Mouse (Mus musculus): ENCODE measurements around the gene Dars.

Gene Dars

DNA sequence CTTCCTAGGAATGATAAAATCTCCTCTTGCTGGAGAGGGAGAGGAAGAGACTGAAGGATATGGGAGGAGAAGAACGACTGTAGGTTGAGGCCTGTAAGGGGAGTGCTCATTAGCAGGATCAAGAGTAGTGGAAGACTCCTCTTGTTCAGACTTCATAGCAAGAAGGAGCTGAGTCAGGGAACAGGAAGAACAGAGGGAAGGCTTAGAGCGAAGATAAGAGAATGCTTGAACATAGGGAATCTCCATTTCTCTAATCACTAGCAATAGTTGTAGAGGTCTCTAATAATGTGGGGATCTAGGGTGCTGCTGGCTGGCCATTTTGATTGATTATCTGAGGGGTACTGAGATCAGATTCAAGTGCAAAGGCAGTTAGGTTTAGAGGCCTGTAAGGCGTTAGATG lies 7.8 kb upstream of the Dars start:
- intact Hi-C loops (cut with DNase I) = no loop called here

DNA sequence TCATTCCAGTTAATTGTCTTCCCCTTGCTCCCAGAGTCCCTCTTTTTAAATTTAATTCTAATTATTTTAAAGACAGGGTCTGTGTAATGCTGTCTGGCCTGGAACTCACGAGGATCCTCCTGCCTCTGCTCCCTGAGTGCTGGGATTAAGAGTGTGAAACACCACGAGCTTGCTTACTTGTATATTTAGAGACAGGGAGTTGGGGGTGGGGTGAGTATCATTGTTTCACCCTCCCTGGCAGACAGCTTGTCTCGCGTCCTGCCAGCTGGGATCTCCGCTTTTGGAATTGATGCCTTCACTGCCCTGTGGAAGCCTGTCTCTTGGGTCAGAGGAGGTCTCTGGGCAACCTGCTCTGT lies 343 bp upstream of the Dars start:
- intact Hi-C loops (cut with DNase I) = no loop called here

GRCm38 (mm10) chr1:128411141-128411540 lies 6.0 kb downstream of the Dars start:
- intact Hi-C loops (cut with DNase I) = no loop called here

- intact Hi-C loops (cut with DNase I) = loop anchor here (10.0 kb wide), 1 partner anchor 188 kb away; the partner anchor contains the start of gene Cxcr4
Measured at GRCm38 (mm10) chr1:128406846-128407245, 10.3 kb downstream of the Dars start.

GRCm38 (mm10) chr1:128405675-128406074 lies 11.5 kb downstream of the Dars start:
- intact Hi-C loops (cut with DNase I) = loop anchor here (10.0 kb wide), 1 partner anchor 189 kb away; the partner anchor contains the start of gene Cxcr4

DNA sequence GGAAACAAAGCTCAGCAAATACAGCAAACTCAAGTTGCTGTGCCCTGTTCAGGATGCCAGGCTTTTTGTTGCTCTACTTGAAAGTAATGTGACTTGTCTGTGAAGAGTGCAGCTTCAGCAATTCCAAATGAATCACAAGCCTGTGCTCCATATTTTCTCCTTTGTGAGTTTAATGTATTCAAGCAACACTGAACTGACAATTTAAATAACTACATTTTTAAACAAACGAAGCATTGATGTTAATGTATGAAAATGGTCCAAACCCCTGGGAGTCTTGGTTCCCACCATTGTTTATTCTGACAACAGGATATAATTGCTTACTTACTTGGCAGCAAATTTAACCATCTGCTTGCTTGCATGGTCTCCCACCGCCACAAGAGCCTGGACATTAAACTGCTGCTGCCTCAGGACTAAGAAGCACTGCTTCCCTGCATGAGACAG lies 12.1 kb downstream of the Dars start:
- intact Hi-C loops (cut with DNase I) = loop anchor here (10.0 kb wide), 1 partner anchor 190 kb away; the partner anchor contains the start of gene Cxcr4

DNA sequence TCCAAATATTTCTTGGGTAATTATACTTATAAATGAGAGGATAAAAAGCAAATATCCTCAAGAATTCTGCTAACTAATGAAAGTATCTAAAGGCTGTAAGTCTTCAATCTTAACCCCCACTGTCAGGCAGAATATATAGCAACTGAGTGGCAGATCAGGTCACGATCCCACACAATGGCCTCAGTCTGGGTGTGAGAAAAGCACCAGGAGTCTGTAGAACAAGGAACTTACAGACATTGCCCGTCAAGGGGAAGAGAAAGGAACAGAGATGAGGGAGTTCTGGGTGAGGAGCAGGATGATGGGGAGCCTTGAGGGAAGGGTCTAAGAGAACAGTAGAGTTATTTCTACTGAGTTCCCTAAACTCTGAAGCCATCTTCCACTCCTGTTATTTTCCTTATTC lies 16.2 kb downstream of the Dars start:
- intact Hi-C loops (cut with DNase I) = loop anchor here (10.0 kb wide), 1 partner anchor 194 kb away; the partner anchor contains the start of gene Cxcr4

- intact Hi-C loops (cut with DNase I) = loop anchor here (10.0 kb wide), 1 partner anchor 195 kb away; the partner anchor contains the start of gene Cxcr4
Measured at GRCm38 (mm10) chr1:128399941-128400915, 16.9 kb downstream of the Dars start.

DNA sequence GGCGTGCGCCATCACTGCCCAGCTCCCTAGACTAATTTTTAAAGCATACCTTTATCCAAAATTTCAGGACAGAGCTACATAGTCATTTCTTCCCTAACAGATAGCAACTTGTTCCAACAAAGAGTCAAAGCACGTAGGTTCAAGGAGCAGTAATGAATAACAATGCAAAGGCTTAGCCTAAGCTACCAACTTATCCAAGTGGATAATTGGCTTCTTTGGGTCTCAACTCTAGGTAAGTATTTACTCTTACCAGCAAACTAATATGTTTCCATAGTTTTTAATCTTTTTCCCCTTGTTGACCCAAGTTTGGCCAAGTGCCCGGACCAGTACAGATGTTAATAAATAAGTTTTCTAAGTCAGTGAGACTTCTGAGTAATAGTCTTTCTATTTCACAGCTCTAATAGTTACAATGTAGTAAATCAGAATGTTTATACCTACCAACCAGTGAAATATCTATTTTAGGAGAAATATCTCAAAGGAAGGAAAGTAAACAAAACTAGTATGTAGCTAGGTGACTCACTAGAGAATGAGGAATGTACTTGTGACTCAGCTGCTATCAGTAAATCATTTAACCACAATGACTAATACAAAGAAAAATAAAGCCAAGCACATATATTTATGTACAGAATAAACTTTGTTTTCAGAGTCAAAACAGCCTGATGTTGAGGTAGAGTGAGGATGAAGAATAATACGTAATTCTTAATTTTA lies 18.3 kb downstream of the Dars start:
- intact Hi-C loops (cut with DNase I) = no loop called here

GRCm38 (mm10) chr1:128394657-128395056 lies 22.5 kb downstream of the Dars start:
- intact Hi-C loops (cut with DNase I) = no loop called here

- intact Hi-C loops (cut with DNase I) = no loop called here
Measured at GRCm38 (mm10) chr1:128392382-128392781, 24.8 kb downstream of the Dars start.

- intact Hi-C loops (cut with DNase I) = no loop called here
Measured at GRCm38 (mm10) chr1:128386487-128386886, 30.7 kb downstream of the Dars start.

DNA sequence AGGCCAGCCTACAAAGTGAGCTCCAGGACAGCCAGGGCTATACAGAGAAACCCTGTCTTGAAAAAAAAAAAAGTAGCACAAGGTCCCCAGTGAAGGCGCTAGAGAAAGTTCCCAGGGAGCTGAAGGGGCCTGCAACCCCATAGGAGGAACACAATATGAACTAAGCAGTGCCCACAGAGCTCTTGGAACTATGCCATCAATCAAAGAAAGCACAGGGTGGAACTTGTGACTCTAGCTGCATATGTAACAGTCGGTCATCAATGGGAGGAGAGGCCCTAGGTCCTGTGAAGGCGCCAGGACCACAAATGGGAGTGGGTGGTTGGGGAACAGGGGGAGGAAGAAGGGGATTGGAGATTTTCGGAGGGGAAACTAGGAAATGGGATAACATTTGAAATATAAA lies 40.3 kb downstream of the Dars start:
- intact Hi-C loops (cut with DNase I) = no loop called here

- intact Hi-C loops (cut with DNase I) = loop anchor here (5.0 kb wide), 2 partner anchors 220 to 450 kb away; partner anchors contain the start of gene Cxcr4
Measured at GRCm38 (mm10) chr1:128372143-128372860, 44.9 kb downstream of the Dars start.

- intact Hi-C loops (cut with DNase I) = loop anchor here (1.0 kb wide), 1 partner anchor 463 kb away; no protein-coding TSS in a partner anchor
Measured at GRCm38 (mm10) chr1:128368732-128369441, 48.3 kb downstream of the Dars start.

DNA sequence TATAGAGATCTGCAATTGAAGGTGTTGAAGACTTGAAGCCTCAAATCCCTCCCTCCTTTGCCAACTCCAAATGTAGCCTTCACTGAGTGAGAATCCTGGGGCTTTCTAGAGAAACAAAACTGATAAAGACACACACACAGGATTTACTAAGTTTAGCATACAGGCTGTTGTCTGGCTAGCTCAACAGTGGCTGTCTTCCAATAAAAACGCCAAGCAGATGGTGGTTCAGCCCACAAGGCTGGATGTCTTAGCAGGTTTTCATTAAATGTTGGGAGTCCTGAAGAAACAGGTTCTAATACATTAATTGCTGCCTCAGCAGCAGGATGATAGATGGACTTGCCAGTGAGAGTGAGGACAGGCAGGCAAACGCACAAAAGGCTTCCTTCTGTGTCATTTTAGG lies 56.6 kb downstream of the Dars start:
- intact Hi-C loops (cut with DNase I) = no loop called here

DNA sequence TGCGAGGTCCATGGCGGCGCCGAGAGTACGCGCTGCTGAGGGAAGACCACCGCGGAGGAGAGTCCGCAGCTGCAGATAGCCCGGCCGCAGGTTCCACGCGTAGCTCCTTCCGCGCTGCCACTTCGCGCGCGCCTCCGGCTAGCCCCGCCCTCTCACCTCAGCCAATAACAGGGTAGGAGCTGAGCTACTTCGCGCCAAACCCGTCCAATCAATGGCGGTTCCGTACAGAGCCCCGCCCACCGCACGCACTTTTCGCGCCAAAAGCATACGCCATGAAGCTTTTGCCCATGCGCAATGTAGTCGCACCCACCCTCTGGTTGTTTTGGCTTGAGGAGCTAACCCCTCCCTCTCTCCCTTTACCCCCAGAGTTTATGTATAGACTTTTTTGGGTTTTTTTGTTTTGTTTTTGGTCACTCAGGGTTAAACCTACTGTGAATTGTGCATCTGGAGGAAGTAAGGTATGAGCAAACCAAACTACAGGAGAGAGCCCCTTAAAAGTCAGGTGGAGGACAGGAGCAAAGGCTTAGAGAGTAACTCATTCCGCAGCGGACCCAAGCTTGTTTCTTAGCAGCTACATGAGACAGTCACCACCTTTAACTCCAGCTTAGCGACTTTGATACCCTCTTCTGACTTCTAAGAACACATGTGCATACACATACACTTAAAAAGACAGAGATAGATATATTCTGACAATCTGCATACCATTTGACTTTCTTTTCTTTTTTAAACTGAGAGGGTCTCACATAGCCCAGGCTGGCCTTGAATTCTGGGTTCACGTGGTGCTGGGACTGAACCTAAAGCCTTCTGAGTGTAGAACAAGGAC lies 57.4 kb downstream of the Dars start, which contains the start of gene Mcm6:
Gene Mcm6 (minus strand): TSS at position 111 of the 823 bp plus-strand sequence.
- intact Hi-C loops (cut with DNase I) = no loop called here

DNA sequence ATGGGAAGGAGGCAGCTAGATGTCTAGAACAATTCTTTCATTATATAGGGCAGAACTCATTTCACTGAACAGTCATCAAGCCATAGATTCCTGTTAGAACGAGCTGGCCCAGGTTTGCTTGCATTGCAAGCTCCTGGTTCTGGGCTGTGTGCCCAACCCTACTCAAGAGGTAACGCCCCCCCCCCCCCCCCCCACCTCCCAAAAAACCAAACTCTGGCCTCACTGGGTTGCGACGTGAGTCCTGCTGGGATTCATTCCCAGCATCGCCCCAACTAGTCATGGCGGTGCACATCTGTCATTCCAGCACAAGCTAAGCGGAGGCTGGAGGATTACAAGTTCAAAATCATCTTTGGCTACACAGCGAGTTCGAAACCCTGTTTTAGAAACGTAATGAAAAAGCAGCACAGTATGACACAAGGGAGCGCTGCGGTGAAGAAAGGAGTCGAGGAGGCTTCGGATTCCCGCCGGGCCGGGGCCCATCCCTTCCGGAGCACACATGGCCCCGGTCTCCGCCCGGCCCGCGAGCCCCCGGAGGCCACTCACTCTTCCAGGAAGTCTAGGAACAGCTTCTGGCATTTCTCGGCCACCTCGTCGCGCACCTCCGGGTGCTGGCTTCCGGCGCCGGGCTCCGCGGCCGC lies 58.1 kb downstream of the Dars start:
- intact Hi-C loops (cut with DNase I) = no loop called here

DNA sequence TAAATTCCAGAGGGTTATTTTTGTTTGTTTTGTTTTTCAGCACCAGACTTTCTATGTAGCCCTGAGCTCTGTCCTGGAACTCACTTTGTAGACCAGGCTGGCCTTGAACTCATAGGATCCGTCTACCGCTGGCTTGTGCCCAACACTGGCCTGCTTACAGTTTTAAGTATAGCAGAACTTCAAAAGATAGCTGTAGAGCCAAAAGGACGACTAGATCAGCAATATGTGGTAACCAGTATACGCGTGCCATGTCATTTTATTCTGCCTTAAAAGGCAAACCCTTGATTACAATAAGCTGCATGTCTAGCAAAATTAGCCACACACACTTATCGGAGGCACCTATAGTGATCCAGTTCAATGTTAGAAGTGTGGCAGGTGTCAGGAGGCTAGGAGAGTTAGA lies 58.9 kb downstream of the Dars start:
- intact Hi-C loops (cut with DNase I) = no loop called here

Measured in adrenal gland (tissue).